Mouse (Mus musculus): ENCODE results near the gene Pros1.

Gene Pros1

DNA sequence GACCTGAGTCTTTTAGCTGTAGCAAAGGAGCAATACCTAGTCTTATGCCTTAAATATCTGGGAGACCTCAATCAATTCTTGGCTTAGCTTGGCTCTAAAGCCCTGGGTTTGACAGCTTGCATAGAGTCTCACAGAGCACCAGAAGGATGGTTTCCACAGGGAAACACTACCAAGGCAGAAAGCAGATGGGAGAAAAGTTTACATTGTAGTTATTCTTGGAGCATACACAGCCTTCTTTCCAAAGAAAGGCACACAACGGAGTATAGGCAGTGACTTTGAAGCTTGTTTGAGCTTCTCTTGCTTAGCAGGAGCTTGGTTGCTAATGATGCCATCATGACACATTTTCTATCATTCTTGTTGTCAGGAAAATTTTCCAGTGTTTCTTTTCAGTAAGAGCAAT lies 6.0 kb downstream of the Pros1 start:
- no peak for DNase-seq (ENCODE audit: low spot score)

DNA sequence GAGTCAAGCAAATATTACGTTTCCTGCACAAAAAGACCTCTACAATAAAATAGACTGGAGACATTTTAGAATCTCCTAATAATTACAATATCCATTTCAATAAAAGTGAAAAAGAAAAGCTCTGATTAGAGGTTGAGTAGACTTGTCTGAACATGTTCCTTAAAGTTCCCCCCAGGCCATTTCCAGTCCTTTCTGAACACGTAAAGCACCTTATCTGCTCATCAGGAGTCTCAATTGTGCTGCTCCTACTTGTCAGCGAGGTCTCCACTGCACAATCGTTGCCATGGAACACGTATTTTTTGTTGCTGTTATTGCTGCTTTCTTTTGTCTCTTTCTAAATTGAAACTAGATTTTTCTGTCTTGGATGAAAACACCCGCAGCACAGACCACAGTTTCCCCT lies 7.3 kb downstream of the Pros1 start:
- no peak for DNase-seq (ENCODE audit: low spot score)

DNA sequence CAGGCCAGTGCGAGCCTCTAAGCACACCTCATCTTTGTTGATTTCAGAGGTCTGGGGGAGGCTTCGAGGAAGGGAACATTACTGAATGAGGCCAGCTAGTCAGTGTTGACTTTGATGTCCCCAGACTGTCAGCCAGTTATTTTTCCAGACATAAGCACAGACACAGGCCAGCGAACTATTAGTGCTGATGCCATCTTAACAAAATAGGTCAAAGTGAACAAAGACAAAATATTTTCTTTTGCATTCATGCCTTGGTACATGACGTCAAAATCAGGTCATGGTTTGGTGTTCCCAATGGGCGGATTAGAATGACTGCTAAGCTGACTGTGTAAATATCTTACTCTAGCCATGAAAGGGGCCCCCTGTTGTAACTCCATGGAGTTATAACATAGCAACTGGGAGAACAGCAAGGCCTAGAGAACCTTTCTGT lies 18.6 kb downstream of the Pros1 start:
- DNase-seq (ENCODE audit: low spot score): no peak

DNA sequence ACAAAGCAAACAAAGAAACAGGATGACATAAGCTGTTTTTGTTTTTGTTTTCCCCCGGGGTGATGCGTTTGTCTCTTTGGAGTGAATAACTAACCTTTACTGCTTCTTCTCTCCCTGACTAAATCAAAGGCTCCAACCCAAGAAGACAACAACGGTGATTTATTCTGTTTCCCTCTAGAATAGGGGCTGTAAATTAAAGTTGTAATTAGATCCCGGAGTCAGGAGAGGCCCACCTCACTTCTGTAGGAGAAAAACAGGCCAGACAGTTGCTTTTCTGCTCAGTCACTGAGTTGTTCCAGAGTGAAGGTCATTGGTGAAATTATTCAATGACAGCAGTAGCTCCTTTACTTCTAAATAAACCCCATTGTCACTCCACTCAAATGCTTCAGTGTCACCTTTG lies 19.1 kb downstream of the Pros1 start:
- no peak for DNase-seq (ENCODE audit: low spot score)

DNA sequence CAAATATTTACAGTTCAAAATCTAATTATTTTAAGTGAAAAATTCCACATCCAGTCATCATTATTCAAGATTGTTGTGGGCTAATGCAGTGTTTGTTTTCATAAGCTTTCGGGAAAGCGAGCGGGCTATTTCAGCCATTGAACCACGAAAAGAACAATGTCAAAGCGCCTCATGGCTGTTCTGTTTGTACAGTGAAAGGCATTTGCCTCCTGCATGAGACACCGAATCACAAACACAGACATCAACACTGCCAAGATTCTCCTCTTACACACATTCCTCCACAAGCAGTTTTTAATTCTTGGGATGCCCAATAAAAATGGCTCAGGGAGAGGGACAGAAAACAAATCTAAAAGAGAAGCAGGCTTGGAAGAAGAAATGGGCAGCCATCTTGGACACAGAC lies 20.0 kb downstream of the Pros1 start:
- no peak for DNase-seq (ENCODE audit: low spot score)

DNA sequence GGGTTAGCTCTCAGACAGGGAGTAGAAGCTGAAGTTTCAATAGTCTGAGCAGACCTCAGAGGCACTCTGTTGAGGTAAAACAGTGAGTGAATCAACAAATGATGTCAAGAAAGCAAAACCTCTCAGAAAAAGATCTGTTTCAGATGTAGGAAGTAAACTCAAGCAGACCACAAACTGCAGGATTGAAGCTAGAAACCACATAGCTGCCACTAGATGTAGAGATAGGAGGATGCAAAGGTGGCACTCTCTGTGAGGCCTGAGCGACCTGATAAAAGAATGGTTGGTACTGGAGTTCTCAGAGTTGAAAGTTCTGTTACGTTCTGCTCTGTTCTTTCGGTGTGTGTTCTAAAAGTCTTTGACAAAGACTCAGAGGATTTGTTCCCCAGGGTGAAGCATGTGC lies 41.7 kb downstream of the Pros1 start:
- no peak for DNase-seq (ENCODE audit: low spot score)

DNA sequence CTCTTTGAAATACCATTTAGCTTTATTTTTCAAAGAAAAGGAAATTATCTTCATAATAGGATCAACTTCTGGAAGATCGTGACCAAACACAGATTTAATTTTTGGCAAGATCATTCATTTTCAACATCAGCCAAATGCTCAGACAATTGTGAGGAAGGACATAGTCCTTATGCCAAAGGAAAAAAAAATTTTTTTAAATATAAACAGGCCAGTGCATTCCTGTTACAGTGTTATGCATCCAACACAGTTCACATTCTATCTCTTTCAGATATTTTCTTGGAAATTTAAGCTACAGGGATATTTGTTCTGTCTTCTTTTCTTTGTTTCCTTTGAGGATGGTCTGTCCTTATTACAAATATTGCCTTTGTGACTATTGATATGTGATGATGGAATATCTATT lies 57.3 kb downstream of the Pros1 start:
- no peak for DNase-seq (ENCODE audit: low spot score)

DNA sequence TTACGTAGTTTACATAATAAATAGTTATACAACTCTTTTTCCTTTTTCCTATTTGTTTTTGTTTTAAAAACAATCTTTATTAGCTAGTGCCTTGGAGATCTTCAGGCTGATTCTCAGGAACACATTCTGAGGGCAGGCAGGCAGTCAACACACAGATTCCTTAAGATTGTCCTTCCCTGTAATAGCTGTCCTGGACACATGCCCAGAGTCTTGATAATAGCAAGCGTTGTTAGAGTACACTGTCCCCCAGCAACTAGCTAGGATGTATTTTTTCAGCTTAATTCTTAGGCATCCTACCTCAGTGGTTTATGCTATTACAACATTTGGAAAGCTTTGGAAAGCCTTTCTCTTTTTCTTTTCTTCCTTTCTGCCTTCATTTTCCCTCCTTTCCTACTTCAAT lies 58.1 kb downstream of the Pros1 start:
- no peak for DNase-seq (ENCODE audit: low spot score)

DNA sequence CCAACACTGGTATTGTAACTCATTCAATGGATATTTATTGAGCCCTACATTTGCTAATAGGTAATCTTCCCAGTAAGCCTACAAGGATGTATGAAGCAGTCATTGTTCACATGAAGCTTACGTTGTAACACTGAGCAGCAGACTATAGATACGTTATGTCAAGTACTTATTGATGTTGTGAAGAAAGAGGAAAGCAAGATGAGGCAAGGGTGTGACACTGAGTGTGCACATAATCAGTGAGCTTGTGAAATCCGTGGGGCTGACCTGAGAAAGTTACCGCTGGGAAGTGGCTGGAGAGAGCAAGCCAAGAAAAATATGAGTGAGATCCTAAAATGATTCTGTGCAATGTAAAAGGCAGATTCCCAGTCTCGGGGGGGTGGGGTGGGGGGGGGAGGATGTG lies 61.4 kb downstream of the Pros1 start:
- DNase-seq (ENCODE audit: low spot score): no peak

DNA sequence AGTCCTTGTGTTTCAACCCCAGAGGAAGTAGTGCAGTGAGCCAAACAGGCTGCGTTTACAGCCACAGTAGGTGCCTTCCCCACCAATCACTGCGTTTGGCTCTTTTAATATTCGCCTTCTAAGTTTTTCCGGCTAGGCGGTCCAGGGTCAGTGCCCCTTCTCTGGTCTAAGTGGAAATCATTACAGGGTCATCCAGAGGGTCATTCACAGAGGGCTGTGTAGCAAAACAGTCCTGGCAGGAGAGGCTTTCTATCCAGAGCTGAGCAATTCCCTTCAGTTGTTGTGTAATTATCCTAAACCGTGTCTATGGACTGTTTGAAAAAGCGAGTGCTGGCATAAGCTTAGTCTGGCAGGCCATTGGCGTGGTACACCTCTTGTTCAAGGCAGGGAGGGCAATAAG lies 68.1 kb downstream of the Pros1 start:
- DNase-seq (ENCODE audit: low spot score): no peak

DNA sequence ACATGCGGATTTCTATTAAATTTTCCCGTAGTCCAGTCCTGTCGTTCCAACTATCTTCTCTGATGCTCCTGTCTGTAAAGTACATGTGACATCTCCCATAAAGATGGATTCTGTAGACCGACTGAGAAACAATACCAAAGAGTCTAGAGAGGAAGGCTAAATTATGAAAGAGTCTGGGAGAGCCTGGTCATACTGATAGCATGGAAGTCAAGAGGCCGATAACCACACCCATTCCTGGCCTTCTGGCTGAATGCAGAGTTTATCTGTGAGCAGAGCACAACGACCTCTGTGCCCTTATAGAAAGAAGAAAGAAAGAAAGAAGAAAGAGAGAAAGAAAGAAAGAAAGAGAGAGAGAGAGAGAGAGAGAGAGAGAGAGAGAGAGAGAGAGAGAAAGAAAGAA lies 77.2 kb downstream of the Pros1 start:
- DNase-seq (ENCODE audit: low spot score): no peak

DNA sequence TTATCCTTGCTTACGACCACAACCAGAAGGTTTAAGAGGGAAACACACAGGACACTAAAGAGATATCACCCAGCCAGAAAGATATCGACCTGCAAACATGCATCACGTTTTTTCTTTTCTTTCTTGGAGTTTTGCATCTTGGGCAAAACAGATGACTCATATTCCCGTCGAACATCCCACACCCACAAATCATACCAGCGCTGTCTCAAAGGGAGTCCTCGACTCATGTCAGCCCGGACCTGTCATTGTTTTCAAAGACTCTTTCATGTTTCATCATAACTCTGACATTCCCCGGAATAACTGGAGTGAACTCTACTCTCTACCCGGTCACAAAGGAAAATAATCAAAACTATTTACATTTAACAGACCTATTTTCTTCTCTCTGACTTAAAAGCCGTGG lies 82.2 kb downstream of the Pros1 start:
- no peak for DNase-seq (ENCODE audit: low spot score)

DNA sequence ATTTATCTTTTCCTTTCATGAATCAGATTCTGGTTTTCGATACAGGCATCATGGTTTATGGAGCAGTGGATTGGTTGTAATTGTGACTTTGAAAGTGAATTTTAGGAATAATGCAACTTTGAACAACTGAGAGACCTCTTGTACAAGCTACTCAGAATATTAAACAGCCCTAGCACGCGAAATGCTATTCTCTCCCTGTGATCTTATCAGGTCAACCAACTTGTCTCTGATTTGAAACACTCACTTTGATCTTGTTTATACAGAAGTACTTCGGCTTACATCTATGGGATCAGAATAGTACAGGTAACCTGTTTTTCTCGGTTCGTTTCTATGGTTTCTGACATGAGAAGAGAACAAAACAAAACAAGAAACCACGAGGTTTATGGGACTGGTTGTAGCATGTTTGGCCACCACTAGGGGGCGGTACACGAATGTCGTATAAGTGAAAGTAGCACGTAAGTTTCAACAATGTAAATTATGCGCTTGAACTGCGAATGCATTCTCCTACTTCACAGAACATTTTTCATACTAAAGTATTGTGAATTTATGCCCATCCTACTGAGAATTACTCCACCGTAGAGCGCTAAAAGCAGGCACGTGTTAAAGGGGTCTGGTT lies 86.4 kb downstream of the Pros1 start:
- peak; percentile 24 for DNase-seq (ENCODE audit: low spot score)

DNA sequence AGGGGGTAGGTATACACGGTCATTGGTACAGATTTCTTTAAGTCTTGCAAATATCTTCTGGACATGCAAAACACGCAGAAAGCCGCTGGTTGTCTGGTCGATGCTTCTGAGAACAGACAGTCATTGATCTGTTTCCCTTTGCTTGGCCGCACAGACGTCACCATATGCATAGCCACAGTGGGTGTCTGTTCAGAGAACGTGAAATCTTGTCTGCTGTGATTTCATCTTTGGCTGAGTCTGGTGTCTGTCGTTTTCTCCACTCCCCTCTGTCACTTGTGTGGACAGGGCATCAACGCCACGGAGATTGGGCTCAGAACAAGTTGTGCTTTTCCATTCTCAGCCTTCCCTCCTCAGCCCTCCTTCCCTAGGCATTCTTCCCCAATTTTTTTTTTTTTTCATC lies 87.7 kb downstream of the Pros1 start:
- DNase-seq (ENCODE audit: low spot score): no peak

DNA sequence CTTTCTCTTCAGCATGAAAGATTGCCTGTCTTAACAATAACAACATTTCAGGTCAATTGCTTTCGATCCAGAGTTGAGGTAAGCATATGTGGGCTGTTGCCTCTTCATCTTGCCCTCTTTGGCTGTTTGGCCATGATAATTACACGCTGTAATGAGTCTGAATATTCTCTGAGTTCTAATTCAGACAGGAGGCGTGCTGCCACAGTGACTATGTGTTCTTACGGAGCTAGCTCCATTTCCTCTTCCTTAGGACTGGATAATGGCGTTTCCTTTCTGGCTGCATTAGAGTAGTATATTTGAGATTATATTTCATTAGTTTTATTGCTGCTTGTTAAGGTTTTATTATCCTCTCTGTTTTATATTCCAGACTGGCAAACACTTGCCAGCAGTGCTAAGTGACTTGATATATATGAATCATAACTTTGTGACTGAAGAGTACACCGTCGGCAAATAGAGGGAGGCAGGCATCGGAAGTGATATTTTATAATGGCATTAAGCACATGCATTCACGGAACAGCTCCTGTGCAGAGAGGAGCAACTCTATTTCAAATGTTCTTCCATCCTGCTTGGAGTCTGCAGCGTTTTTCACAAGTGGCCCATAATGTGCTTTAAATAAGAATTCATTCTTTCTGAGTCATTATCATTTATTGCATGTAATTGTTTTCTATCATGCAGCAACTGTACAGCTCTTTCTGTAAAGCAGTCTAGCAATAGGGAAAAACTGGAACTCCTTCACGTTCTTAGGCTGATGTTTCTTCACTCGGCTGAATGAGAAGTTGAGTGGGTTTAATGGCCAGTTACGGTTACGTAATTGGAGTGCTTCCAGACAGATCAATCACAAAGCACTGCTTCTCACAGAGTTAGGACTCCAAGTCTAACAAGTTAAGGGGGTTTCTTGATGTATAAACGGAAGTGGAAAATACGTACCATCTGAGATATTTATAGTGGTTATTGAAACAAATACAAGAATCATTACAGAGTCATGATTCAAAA lies 88.6 kb downstream of the Pros1 start:
- no peak for DNase-seq (ENCODE audit: low spot score)

DNA sequence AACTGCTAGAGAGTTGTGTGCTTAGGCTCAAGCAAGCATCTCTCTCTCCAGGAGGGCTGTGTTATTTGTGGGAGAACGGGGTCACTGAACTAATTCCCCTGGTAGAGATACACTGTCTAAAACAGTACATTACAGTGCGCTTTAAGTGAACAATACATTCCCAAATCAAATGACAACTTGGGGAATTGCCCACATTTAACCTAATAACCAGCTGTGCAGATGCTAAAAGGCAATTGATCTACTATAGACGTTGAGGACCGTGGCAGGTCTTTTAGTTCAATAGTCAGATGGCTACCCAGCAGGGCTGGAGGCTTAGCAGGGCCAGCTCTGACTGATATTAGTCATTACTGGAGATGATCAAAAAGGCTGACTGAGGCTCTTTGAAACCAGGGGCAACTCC lies 104.4 kb downstream of the Pros1 start:
- no peak for DNase-seq (ENCODE audit: low spot score)

DNA sequence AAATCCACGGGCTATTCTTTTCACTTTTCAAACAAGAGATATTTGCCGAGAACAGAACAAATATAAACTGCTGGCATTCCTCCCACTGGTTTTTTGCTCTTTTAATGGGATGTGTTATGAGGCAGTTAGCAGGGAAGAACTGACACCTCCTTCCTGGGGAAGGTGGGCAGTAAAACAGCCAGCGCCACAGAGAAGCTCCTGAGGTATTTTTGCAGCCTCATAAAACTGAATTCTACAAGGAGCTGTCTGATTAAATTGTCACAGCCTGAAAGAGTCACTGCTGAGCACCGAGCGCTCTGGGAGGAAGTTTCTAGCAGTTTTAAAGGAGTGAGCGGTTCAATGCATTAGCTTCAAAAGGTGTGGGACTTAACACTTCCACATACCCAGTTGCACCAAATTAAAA lies 110.3 kb downstream of the Pros1 start:
- DNase-seq (ENCODE audit: low spot score): no peak

DNA sequence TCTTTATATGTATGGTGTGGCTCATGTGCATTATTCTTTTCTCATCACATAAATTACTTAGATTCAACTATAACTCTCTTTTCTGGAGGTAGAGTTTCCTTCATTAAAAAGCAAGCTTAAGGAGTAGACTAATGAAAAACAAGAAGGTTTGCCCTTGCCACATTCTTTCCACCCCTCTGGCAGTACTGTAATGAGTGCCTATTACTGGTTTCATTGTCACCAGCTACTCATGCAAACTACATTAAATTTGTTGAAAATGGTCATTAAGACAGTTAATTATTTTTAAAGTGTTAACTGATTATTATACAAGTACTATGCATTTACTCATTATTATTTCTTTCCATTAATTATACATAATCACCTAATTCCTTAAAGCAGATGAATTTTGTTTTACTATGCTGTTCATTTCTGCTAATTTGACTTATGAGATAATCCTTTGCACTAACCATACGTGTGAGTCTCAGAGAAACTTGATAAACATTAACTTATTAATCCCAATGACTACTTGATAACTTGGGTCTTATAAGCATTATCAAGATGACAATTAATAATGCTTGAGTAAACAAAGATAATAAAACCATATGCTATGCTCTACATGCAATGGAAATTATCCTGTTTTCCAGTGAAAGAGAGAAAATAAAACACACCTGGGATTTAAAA lies 117.7 kb downstream of the Pros1 start:
- no peak for DNase-seq (ENCODE audit: low spot score)

DNA sequence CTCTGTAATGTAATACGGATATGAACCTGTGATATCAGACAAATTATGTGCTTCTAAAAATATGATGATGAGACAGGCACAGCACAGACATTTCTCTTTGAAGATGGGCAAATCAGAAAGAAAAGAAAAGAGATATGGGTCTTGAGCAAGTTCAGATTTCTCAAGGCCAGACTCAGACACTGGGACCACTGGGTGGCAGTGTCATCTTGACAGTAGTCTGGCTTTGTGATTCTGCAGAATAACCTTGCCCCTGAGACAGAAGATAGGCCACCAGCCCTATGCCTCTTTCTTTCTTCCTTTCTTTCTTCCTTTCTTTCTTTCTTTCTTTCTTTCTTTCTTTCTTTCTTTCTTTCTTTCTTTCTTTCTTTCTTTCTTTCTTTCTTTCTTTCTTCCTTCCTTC lies 120.8 kb downstream of the Pros1 start:
- no peak for DNase-seq (ENCODE audit: low spot score)
